Mouse (Mus musculus): ENCODE results near the gene Vmn1r129. TPM values are rescaled to one million over a fixed set of nuclear protein-coding genes. Genes with fewer than 3 reads are reported as not detected.
"Not testable (repeated sequence)": the region's sequence is repeated elsewhere in the genome, so short reads cannot be mapped to it uniquely, and the experiment has no call there.

Vmn1r129 gene
- not detected in 2 replicates for total RNA-seq (2012; rRNA removed)
- not detected in 2 replicates for total RNA-seq (2014; rRNA removed)
- not detected in 2 replicates for polyA plus RNA-seq (2012; ENCODE audit: insufficient read length, low read depth)

- not testable (repeated sequence) for DNase-seq (ENCODE audit: extremely low read depth)
These were observed at the start of gene Vmn1r129 for GRCm38 (mm10) chr7:21361191-21361590. Gene Vmn1r129 (minus strand): TSS chr7:21361291.

GRCm38 (mm10) chr7:21349073-21349472 lies 12.0 kb downstream of the Vmn1r129 start, which contains the start of gene Vmn1r128:
Gene Vmn1r128 (plus strand): TSS chr7:21349373.
- H3K27me3 ChIP-seq (replicated peaks); dilution Hi-C loops (cut with MboI; ENCODE audit: extremely low pct_ligation_motif_present, extremely low pct_unique_long_range_greater_than_20kb, low sequenced_read_pairs); DNase-seq (ENCODE audit: extremely low read depth); H3K79me2 ChIP-seq (replicated peaks; ENCODE audit: control insufficient read depth, extremely low read depth, insufficient read depth, poor library complexity, severe bottlenecking); in situ Hi-C loops (cut with MboI; ENCODE audit: low pct_ligation_motif_present, low pct_unique_long_range_greater_than_20kb, low sequenced_read_pairs); H3K9ac ChIP-seq (ENCODE audit: insufficient read depth, low read depth); H3K4me2 ChIP-seq (ENCODE audit: insufficient read depth, low read depth, poor library complexity, severe bottlenecking); H3K4me3 ChIP-seq (replicated peaks in 1 of 3; ENCODE audit: low read depth in 2 of 3, low read length in 2 of 3, poor library complexity in 1 of 3); H3K27ac ChIP-seq (ENCODE audit: insufficient read depth, low read depth); H3K9me3 ChIP-seq (replicated peaks; ENCODE audit: low read length); H3K4me1 ChIP-seq (ENCODE audit: control insufficient read depth in 1 of 2, insufficient read depth in 2 of 2); H3K36me3 ChIP-seq (replicated peaks in 1 of 2; ENCODE audit: control insufficient read depth in 1 of 2, insufficient read depth in 1 of 2, low read length in 1 of 2): not testable (repeated sequence)

More at GRCm38 (mm10) chr7:21361191-21361590, at the start of gene Vmn1r129:
- in situ Hi-C loops (cut with MboI; ENCODE audit: low pct_ligation_motif_present, low pct_unique_long_range_greater_than_20kb, low sequenced_read_pairs); H3K36me3 ChIP-seq (replicated peaks in 1 of 2; ENCODE audit: control insufficient read depth in 1 of 2, insufficient read depth in 1 of 2, low read length in 1 of 2); dilution Hi-C loops (cut with MboI; ENCODE audit: extremely low pct_ligation_motif_present, extremely low pct_unique_long_range_greater_than_20kb, low sequenced_read_pairs); H3K4me1 ChIP-seq (ENCODE audit: control insufficient read depth in 1 of 2, insufficient read depth in 2 of 2); H3K4me2 ChIP-seq (ENCODE audit: insufficient read depth, low read depth, poor library complexity, severe bottlenecking); H3K9ac ChIP-seq (ENCODE audit: insufficient read depth, low read depth); H3K9me3 ChIP-seq (replicated peaks; ENCODE audit: low read length); H3K79me2 ChIP-seq (replicated peaks; ENCODE audit: control insufficient read depth, extremely low read depth, insufficient read depth, poor library complexity, severe bottlenecking); H3K4me3 ChIP-seq (replicated peaks in 1 of 3; ENCODE audit: low read depth in 2 of 3, low read length in 2 of 3, poor library complexity in 1 of 3); H3K27ac ChIP-seq (ENCODE audit: insufficient read depth, low read depth); H3K27me3 ChIP-seq (replicated peaks): not testable (repeated sequence)

GRCm38 (mm10) chr7:21319761-21320160 lies 41.3 kb downstream of the Vmn1r129 start, which contains the start of gene Vmn1r127:
Gene Vmn1r127 (minus strand): TSS chr7:21319861.
- H3K9ac ChIP-seq (ENCODE audit: insufficient read depth, low read depth); H3K79me2 ChIP-seq (replicated peaks; ENCODE audit: control insufficient read depth, extremely low read depth, insufficient read depth, poor library complexity, severe bottlenecking); DNase-seq (ENCODE audit: extremely low read depth); H3K4me3 ChIP-seq (replicated peaks in 1 of 3; ENCODE audit: low read depth in 2 of 3, low read length in 2 of 3, poor library complexity in 1 of 3); in situ Hi-C loops (cut with MboI; ENCODE audit: low pct_ligation_motif_present, low pct_unique_long_range_greater_than_20kb, low sequenced_read_pairs); H3K36me3 ChIP-seq (replicated peaks in 1 of 2; ENCODE audit: control insufficient read depth in 1 of 2, insufficient read depth in 1 of 2, low read length in 1 of 2); dilution Hi-C loops (cut with MboI; ENCODE audit: extremely low pct_ligation_motif_present, extremely low pct_unique_long_range_greater_than_20kb, low sequenced_read_pairs); H3K27me3 ChIP-seq (replicated peaks); H3K4me2 ChIP-seq (ENCODE audit: insufficient read depth, low read depth, poor library complexity, severe bottlenecking); H3K9me3 ChIP-seq (replicated peaks; ENCODE audit: low read length); H3K27ac ChIP-seq (ENCODE audit: insufficient read depth, low read depth); H3K4me1 ChIP-seq (ENCODE audit: control insufficient read depth in 1 of 2, insufficient read depth in 2 of 2): not testable (repeated sequence)

Other genes with a start within 250 kb of the Vmn1r129 start
- gene Vmn1r122, start 227.2 kb downstream of the Vmn1r129 start, total RNA-seq (2012; rRNA removed): not detected in 2 replicates
- not detected in 2 replicates for gene Vmn1r122, start 227.2 kb downstream of the Vmn1r129 start, total RNA-seq (2014; rRNA removed)
- not detected in 2 replicates for gene Vmn1r122, start 227.2 kb downstream of the Vmn1r129 start, polyA plus RNA-seq (2012; ENCODE audit: insufficient read length, low read depth)
- not detected in 2 replicates for gene Vmn1r123, start 199.1 kb downstream of the Vmn1r129 start, total RNA-seq (2012; rRNA removed)
- gene Vmn1r123, start 199.1 kb downstream of the Vmn1r129 start, total RNA-seq (2014; rRNA removed): not detected in 2 replicates
- gene Vmn1r123, start 199.1 kb downstream of the Vmn1r129 start, polyA plus RNA-seq (2012; ENCODE audit: insufficient read length, low read depth): not detected in 2 replicates
- not detected in 2 replicates for gene Gm5157, start 170.9 kb downstream of the Vmn1r129 start, total RNA-seq (2012; rRNA removed)
- gene Gm5157, start 170.9 kb downstream of the Vmn1r129 start, total RNA-seq (2014; rRNA removed): not detected in 2 replicates
- not detected in 2 replicates for gene Gm5157, start 170.9 kb downstream of the Vmn1r129 start, polyA plus RNA-seq (2012; ENCODE audit: insufficient read length, low read depth)
- gene Vmn1r124, start 100.7 kb downstream of the Vmn1r129 start, total RNA-seq (2012; rRNA removed): not detected in 2 replicates
- gene Vmn1r124, start 100.7 kb downstream of the Vmn1r129 start, total RNA-seq (2014; rRNA removed): not detected in 2 replicates
- not detected in 2 replicates for gene Vmn1r124, start 100.7 kb downstream of the Vmn1r129 start, polyA plus RNA-seq (2012; ENCODE audit: insufficient read length, low read depth)
- gene Vmn1r125, start 89.1 kb downstream of the Vmn1r129 start, total RNA-seq (2012; rRNA removed): not detected in 2 replicates
- not detected in 2 replicates for gene Vmn1r125, start 89.1 kb downstream of the Vmn1r129 start, total RNA-seq (2014; rRNA removed)
- not detected in 2 replicates for gene Vmn1r125, start 89.1 kb downstream of the Vmn1r129 start, polyA plus RNA-seq (2012; ENCODE audit: insufficient read length, low read depth)
- not detected in 2 replicates for gene Vmn1r126, start 59.8 kb downstream of the Vmn1r129 start, total RNA-seq (2012; rRNA removed)
- not detected in 2 replicates for gene Vmn1r126, start 59.8 kb downstream of the Vmn1r129 start, total RNA-seq (2014; rRNA removed)
- not detected in 2 replicates for gene Vmn1r126, start 59.8 kb downstream of the Vmn1r129 start, polyA plus RNA-seq (2012; ENCODE audit: insufficient read length, low read depth)
- not detected in 2 replicates for gene Vmn1r127, start 41.4 kb downstream of the Vmn1r129 start, total RNA-seq (2012; rRNA removed)
- gene Vmn1r127, start 41.4 kb downstream of the Vmn1r129 start, total RNA-seq (2014; rRNA removed): not detected in 2 replicates
- gene Vmn1r127, start 41.4 kb downstream of the Vmn1r129 start, polyA plus RNA-seq (2012; ENCODE audit: insufficient read length, low read depth): not detected in 2 replicates
- not detected in 2 replicates for gene Vmn1r128, start 11.9 kb downstream of the Vmn1r129 start, total RNA-seq (2012; rRNA removed)
- not detected in 2 replicates for gene Vmn1r128, start 11.9 kb downstream of the Vmn1r129 start, total RNA-seq (2014; rRNA removed)
- gene Vmn1r128, start 11.9 kb downstream of the Vmn1r129 start, polyA plus RNA-seq (2012; ENCODE audit: insufficient read length, low read depth): not detected in 2 replicates
- not detected in 2 replicates for gene Gm6882, start 71.5 kb upstream of the Vmn1r129 start, total RNA-seq (2012; rRNA removed)
- gene Gm6882, start 71.5 kb upstream of the Vmn1r129 start, total RNA-seq (2014; rRNA removed): not detected in 2 replicates
- not detected in 2 replicates for gene Gm6882, start 71.5 kb upstream of the Vmn1r129 start, polyA plus RNA-seq (2012; ENCODE audit: insufficient read length, low read depth)
- gene Vmn1r130, start 150.5 kb upstream of the Vmn1r129 start, total RNA-seq (2012; rRNA removed): not detected in 2 replicates
- gene Vmn1r130, start 150.5 kb upstream of the Vmn1r129 start, total RNA-seq (2014; rRNA removed): not detected in 2 replicates
- gene Vmn1r130, start 150.5 kb upstream of the Vmn1r129 start, polyA plus RNA-seq (2012; ENCODE audit: insufficient read length, low read depth): not detected in 2 replicates
- not detected in 2 replicates for gene Vmn1r131, start 184.8 kb upstream of the Vmn1r129 start, total RNA-seq (2012; rRNA removed)
- not detected in 2 replicates for gene Vmn1r131, start 184.8 kb upstream of the Vmn1r129 start, total RNA-seq (2014; rRNA removed)
- gene Vmn1r131, start 184.8 kb upstream of the Vmn1r129 start, polyA plus RNA-seq (2012; ENCODE audit: insufficient read length, low read depth): not detected in 2 replicates

All from CH12.LX (cell line).